Mouse (Mus musculus) megakaryocyte, embryonic 14.5 days (primary cell): ENCODE data around the gene Ece1. TPM values are rescaled to one million over a fixed set of nuclear protein-coding genes. Genes with fewer than 3 reads are reported as not detected.
"Not testable (repeated sequence)": the region's sequence is repeated elsewhere in the genome, so short reads cannot be mapped to it uniquely, and the experiment has no call there.

Experiments used
- H3K27me3 ChIP-seq: replicated peaks from 2 replicates; pipeline ENCODE3; 2012; ENCODE audit warnings: inconsistent platforms
- H3K36me3 ChIP-seq: replicated peaks from 2 replicates; pipeline ENCODE3; 2012; ENCODE audit warnings: low read length, inconsistent platforms, mixed read lengths
- H3K4me1 ChIP-seq: 2 replicates; pipeline ENCODE4 v1.6.1; 2012; ENCODE audit warnings: inconsistent platforms
- H3K4me3 ChIP-seq: replicated peaks from 2 replicates; pipeline ENCODE3; 2012; ENCODE audit warnings: moderate library complexity, mild to moderate bottlenecking, inconsistent platforms
- H3K9me3 ChIP-seq: 2 replicates; pipeline ENCODE4 v1.6.1; 2012; ENCODE audit warnings: inconsistent platforms
- FLI1 ChIP-seq: IDR thresholded peaks from 2 replicates; pipeline ENCODE4 v1.6.1; 2012; ENCODE audit warnings: low read length, inconsistent platforms, mixed read lengths
- GATA1 ChIP-seq: IDR thresholded peaks from 3 replicates; pipeline ENCODE4 v1.6.1; 2012; ENCODE audit warnings: mixed read lengths, low read length, inconsistent platforms, borderline replicate concordance
- polyA plus RNA-seq: library from polyadenylated mRNA; stranded (reverse); fragments of >175 nt; gene quantifications from 2 replicates; pipeline ENCODE4 v1.2.3, GENCODE M21; 2012; ENCODE audit warnings: low replicate concordance; ENCODE audit not compliant: insufficient read depth

Ece1 gene
- polyA plus RNA-seq, 1 experiment = 5.0 TPM

DNA sequence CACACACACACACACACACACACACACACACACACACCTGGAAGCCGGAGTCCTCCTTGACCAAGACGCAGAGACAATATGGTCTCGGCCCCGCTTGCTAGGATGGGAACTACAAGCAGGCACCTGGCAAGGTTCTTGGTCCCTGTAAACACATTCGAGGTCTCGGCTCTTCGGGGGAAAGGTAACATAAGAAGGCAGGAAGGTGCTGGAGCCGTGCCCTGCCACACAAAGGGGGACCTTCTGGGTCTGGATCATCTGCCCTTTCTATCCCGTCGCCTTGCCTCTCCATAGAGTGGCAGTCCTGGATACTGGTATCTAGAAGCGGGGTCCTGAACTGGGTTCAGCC, 102.5 kb downstream of the Ece1 start:
- no peak overlapping the region for H3K4me3 ChIP-seq
- peaks cover 12% of the 10 kb centered on the region for H3K27me3 ChIP-seq
- TF ChIP-seq GATA1 (no peak), FLI1 (no peak)
- peaks cover 6% of the 10 kb centered on the region for H3K4me1 ChIP-seq
- peaks cover 10% of the 10 kb centered on the region; the same call in 1 of the 2 replicates for H3K9me3 ChIP-seq
- H3K36me3 ChIP-seq = peaks cover 28% of the 10 kb centered on the region

DNA sequence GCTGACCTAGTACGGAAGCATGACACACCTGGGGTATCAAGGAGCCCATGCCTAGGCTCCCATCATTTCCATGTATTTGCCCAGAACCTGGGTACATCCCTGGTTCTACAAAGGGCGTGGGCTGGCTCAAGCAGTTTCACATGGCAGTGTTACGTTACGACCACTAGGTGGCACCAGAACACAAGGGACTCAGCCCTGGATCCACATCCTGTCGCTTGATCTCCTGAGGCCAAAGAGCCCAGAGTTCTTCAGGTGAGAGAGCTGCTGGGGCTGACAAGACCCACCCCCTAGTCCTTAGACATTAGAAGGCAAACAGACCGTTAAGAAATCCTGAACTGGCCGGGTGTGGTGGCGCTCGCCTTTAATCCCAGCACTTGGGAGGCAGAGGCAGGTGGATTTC, 106.2 kb downstream of the Ece1 start:
- TF ChIP-seq FLI1 = no peak
- TF ChIP-seq GATA1 = no peak

DNA sequence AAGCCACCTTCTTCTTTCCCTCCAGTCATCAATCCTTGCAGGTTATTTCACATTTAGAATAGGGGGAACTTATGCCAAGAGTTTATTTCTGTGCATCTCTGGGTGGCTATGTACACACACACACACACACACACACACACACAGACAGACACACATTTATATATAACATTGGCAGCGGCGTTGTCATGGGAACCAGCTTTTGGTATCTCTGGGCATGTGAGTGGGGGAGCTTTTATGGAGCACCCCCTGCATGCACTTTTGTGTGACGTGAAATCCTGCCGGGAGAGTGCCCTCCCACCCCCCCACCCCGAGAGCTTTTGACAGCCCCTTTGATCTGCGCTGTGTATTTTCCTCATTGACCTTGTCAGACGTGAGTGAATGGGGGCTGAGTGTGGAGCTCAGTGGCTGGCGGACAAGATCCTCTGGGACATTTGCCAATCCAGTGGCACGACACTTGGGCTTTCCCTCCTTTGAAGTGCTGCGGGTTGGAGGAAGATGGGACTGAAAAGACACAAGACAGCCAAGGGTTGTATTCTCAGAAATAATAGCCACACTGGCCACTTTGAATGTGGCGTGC, 108.7 kb downstream of the Ece1 start:
- H3K27me3 ChIP-seq, H3K4me3 ChIP-seq, H3K9me3 ChIP-seq, H3K4me1 ChIP-seq, H3K36me3 ChIP-seq: not testable (repeated sequence)

More for the DNA sequence above, 106.2 kb downstream of the Ece1 start:
- Histone ChIP-seq H3K4me1 (no peaks in the 10 kb centered on the region), H3K27me3 (peaks cover 8% of the 10 kb centered on the region), H3K36me3 (no peaks in the 10 kb centered on the region), H3K4me3 (no peak overlapping the region), H3K9me3 (no peaks in the 10 kb centered on the region)

DNA sequence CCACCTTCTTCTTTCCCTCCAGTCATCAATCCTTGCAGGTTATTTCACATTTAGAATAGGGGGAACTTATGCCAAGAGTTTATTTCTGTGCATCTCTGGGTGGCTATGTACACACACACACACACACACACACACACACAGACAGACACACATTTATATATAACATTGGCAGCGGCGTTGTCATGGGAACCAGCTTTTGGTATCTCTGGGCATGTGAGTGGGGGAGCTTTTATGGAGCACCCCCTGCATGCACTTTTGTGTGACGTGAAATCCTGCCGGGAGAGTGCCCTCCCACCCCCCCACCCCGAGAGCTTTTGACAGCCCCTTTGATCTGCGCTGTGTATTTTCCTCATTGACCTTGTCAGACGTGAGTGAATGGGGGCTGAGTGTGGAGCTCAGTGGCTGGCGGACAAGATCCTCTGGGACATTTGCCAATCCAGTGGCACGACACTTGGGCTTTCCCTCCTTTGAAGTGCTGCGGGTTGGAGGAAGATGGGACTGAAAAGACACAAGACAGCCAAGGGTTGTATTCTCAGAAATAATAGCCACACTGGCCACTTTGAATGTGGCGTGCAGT, 112.9 kb downstream of the Ece1 start:
- not testable (repeated sequence) for H3K4me1 ChIP-seq, H3K9me3 ChIP-seq, H3K4me3 ChIP-seq, H3K27me3 ChIP-seq, H3K36me3 ChIP-seq

DNA sequence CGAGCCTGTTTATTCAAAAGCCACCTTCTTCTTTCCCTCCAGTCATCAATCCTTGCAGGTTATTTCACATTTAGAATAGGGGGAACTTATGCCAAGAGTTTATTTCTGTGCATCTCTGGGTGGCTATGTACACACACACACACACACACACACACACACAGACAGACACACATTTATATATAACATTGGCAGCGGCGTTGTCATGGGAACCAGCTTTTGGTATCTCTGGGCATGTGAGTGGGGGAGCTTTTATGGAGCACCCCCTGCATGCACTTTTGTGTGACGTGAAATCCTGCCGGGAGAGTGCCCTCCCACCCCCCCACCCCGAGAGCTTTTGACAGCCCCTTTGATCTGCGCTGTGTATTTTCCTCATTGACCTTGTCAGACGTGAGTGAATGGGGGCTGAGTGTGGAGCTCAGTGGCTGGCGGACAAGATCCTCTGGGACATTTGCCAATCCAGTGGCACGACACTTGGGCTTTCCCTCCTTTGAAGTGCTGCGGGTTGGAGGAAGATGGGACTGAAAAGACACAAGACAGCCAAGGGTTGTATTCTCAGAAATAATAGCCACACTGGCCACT, 117.1 kb downstream of the Ece1 start:
- H3K9me3 ChIP-seq, H3K36me3 ChIP-seq, H3K4me1 ChIP-seq, H3K27me3 ChIP-seq, H3K4me3 ChIP-seq: not testable (repeated sequence)

DNA sequence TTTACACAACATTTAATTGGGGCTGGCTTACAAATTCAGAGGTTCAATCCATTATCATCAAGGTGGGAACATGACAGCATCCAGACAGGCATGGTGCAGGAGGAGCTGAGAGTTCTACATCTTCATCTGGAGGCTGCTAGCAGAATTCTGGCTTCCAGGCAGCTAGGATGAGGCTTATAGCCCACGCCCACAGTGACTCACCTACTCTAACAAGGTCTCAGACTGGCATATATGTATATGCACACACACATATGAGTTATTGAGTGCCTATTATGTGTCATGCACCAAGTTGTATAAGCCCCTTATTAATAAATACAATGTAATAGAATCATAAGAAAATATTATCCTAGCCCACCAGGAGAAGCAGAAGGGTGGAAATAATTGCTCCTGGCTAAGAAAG, 120.8 kb downstream of the Ece1 start:
- Histone ChIP-seq H3K36me3 (no peaks in the 10 kb centered on the region), H3K4me1 (peaks cover 10% of the 10 kb centered on the region), H3K27me3 (peaks cover 8% of the 10 kb centered on the region), H3K9me3 (peaks cover 2% of the 10 kb centered on the region; the same call in 1 of the 2 replicates), H3K4me3 (no peak overlapping the region)
- TF ChIP-seq FLI1 (no peak), GATA1 (no peak)

DNA sequence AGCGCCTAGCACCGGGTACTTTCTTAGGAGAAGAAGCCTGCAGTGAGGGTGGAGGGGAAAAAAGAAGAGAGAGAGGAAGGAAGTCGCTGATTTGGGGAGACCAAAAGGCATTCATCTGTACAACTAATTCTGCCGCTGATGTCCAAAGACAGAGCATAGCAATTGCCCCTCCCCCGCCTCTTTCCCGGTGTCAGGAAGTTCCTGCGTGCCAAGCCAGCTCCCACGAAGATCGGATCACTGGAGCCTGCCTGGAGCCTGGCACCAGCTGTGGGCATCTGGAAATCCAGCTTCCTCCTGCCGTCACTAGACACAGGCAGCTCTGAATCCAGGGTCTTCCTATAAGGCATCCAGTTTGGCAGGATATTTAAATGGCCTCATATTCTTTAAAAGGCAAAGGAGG, 122.2 kb downstream of the Ece1 start:
- Histone ChIP-seq H3K27me3 (peaks cover 17% of the 10 kb centered on the region), H3K9me3 (peaks cover 2% of the 10 kb centered on the region; the same call in 1 of the 2 replicates), H3K4me1 (peaks cover 10% of the 10 kb centered on the region), H3K4me3 (peak overlapping the region; percentile 9), H3K36me3 (no peaks in the 10 kb centered on the region)
- TF ChIP-seq FLI1 (no peak), GATA1 (no peak)

DNA sequence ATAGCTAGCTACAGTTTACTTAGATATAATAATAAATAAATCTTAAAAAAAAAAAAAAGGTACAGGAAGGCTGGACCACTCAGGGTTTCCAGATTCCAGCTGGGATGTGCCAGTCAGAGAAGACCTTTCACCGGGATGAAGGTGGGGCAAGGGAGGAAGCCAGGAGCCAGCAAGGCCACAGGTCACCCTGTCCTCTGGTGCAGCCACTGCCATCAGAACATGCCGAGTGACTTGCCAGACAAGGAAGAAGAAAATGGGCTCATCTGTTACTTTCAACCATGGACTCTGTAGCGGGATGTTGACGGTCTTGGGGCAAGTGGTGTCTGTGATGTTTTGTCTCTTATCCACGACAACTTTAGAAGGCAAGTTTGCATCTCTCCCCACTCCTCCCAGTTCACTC, 122.7 kb downstream of the Ece1 start:
- TF ChIP-seq GATA1 = no peak
- no peak for TF ChIP-seq FLI1
- H3K9me3 ChIP-seq = peaks cover 2% of the 10 kb centered on the region; the same call in 1 of the 2 replicates
- peaks cover 10% of the 10 kb centered on the region for H3K4me1 ChIP-seq
- H3K36me3 ChIP-seq = no peaks in the 10 kb centered on the region
- no peak overlapping the region for H3K4me3 ChIP-seq
- peaks cover 22% of the 10 kb centered on the region for H3K27me3 ChIP-seq

DNA sequence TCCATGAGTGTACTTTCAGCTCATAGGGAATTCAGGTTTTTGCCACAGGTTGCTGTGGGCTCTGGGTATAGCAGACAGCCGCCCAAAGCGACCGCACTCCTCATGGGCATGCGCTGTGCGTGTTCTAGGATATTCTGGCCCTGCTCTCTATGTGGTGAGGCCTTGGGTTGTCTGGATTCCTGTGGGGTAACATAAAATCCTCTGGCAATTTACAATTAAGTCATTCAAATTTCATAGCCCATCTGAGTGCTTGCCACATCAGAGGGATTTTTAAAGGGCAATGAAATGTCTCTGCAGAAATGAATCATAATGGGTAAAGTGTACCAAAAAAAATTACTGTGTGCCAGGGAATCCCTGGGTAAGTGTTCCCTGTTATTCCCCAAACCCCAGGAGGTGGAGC, 127.4 kb downstream of the Ece1 start:
- peaks cover 40% of the 10 kb centered on the region for H3K27me3 ChIP-seq
- peaks cover 9% of the 10 kb centered on the region for H3K9me3 ChIP-seq
- no peaks in the 10 kb centered on the region for H3K36me3 ChIP-seq
- TF ChIP-seq GATA1 (no peak), FLI1 (no peak)
- peaks cover 12% of the 10 kb centered on the region for H3K4me1 ChIP-seq
- H3K4me3 ChIP-seq = no peak overlapping the region

DNA sequence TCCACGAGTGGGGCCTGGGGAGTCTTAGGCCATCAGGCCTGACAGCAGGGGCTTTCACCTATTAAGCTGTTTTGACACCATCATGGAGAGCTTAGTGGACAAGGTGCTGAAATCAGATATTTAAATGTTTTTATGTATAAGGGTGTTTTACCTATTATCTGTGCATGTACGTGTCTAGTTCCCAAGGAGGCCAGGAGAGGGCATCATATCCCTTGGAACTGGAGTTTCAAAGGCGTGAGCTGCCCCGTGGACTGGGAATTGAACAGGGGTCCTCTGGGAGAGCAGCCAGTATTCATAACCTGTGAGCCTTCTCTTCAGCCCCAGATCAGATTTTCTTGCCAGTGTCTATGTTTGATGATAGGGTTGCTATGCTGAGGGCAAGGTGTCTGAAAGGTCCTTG, 128.4 kb downstream of the Ece1 start:
- Histone ChIP-seq H3K27me3 (peaks cover 40% of the 10 kb centered on the region), H3K4me1 (peaks cover 16% of the 10 kb centered on the region), H3K9me3 (peaks cover 9% of the 10 kb centered on the region), H3K36me3 (peaks cover 5% of the 10 kb centered on the region), H3K4me3 (no peak overlapping the region)
- no peak for TF ChIP-seq GATA1
- TF ChIP-seq FLI1 = no peak

DNA sequence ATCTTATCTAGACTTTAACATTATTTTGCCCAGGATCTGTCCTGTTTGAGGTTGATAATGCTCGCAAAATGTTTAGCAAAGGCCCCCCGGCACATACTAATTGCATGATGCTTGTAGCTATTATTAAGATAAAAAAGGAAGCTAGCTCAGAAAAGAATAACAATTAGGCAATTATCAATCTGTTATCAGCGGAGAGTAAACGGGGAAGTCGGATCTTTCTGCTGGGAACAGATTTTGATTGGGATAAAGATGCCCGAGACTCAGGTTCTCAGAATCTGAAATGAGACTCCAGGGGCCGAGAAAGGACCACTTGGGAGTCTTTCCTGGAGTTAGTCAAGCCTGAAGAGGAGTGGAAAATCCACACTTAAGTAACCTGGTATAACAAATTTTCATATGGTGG, 129.2 kb downstream of the Ece1 start:
- TF ChIP-seq GATA1 (no peak), FLI1 (no peak)

More for the DNA sequence above, 129.2 kb downstream of the Ece1 start:
- no peak overlapping the region for H3K4me3 ChIP-seq
- H3K36me3 ChIP-seq = peaks cover 13% of the 10 kb centered on the region
- H3K27me3 ChIP-seq = peaks cover 38% of the 10 kb centered on the region
- peaks cover 9% of the 10 kb centered on the region for H3K9me3 ChIP-seq
- peaks cover 24% of the 10 kb centered on the region for H3K4me1 ChIP-seq
